Mouse (Mus musculus) lung, postnatal 0 days (tissue): ENCODE data around the gene Nod1. TPM values are rescaled to one million over a fixed set of nuclear protein-coding genes. Genes with fewer than 3 reads are reported as not detected.

Experiments
- ATAC-seq: fragments of 200-750 bp; cut with Nextera tagmentation; 2 replicates; pipeline ENCODE4 v1.8.0; 2017; ENCODE audit warnings: moderate library complexity
- DNase-seq: peaks from one replicate; pipeline ENCODE4 v3.0.0-alpha.2; 2016; ENCODE audit warnings: low spot score
- H3K27ac ChIP-seq: fragments of 300-500 bp; sonication (generic); 2 replicates; pipeline ENCODE4 v1.5.1; 2014; ENCODE audit warnings: antibody characterized with exemption, mild to moderate bottlenecking, low read length, mixed read lengths
- H3K27me3 ChIP-seq: fragments of 300-500 bp; sonication (generic); replicated peaks from 2 replicates; pipeline ENCODE4 v1.6.1; 2014; ENCODE audit warnings: low read length, mixed read lengths; ENCODE audit not compliant: insufficient read depth
- H3K36me3 ChIP-seq: fragments of 300-500 bp; sonication (generic); 2 replicates; pipeline ENCODE4 v1.6.1; 2014; ENCODE audit warnings: low read length, mixed read lengths; ENCODE audit not compliant: insufficient read depth
- H3K4me1 ChIP-seq: fragments of 300-500 bp; sonication (generic); 2 replicates; pipeline ENCODE4 v1.6.1; 2014; ENCODE audit warnings: antibody characterized with exemption, low read depth, low read length, mixed read lengths; ENCODE audit not compliant: insufficient read depth
- H3K4me2 ChIP-seq: fragments of 300-500 bp; sonication (generic); replicated peaks from 2 replicates; pipeline ENCODE4 v1.6.1; 2014; ENCODE audit warnings: low read depth, mild to moderate bottlenecking, low read length, moderate library complexity, mixed read lengths
- H3K4me3 ChIP-seq: fragments of 300-500 bp; sonication (generic); 2 replicates; pipeline ENCODE4 v1.5.1; 2014; ENCODE audit warnings: low read depth, low read length
- H3K9ac ChIP-seq: fragments of 300-500 bp; sonication (generic); replicated peaks from 2 replicates; pipeline ENCODE4 v1.6.1; 2014; ENCODE audit warnings: low read depth, mild to moderate bottlenecking
- H3K9me3 ChIP-seq: fragments of 300-500 bp; sonication (generic); 2 replicates; pipeline ENCODE4 v1.6.1; 2016; ENCODE audit warnings: low read length, mixed read lengths
- CTCF ChIP-seq: IDR thresholded peaks from 2 replicates; pipeline ENCODE4 v1.5.1; 2016; ENCODE audit warnings: antibody characterized with exemption, mild to moderate bottlenecking
- EP300 ChIP-seq: IDR thresholded peaks from 2 replicates; pipeline ENCODE4 v1.6.1; 2016; ENCODE audit warnings: antibody characterized with exemption, mild to moderate bottlenecking, control low read depth
- WGBS: fragments of 180-500 bp; shearing (Covaris S2); extraction: QIAGEN DNeasy Blood & Tissue Kit; methylation state at CpG from one replicate; pipeline ENCODE4 v1.1.7; 2014; 5-methylcytosine and 5-hydroxymethylcytosine counted together
- polyA plus RNA-seq: library from polyadenylated mRNA; unstranded; fragments of >200 nt; fragmentation: Nextera tagmentation; extraction: Ambion mirVana; gene quantifications from 2 replicates; pipeline ENCODE4 v1.2.1, GENCODE M21; 2015

Gene Nod1
- polyA plus RNA-seq, 1 experiment from 2014 or later = 12.7 TPM

- no peak overlapping the region for H3K4me3 ChIP-seq
- DNase-seq = no peak
- 51% methylated on average over 7 of the region's 7 CpGs for WGBS
- H3K9me3 ChIP-seq = no peaks in the 10 kb centered on the region
- peaks cover 5% of the 10 kb centered on the region; the same call in 1 of the 2 replicates for H3K4me1 ChIP-seq
- H3K4me2 ChIP-seq = no peak overlapping the region
- ATAC-seq = no peak
- no peak for TF ChIP-seq CTCF
- no peak for TF ChIP-seq EP300
- H3K27ac ChIP-seq = no peak overlapping the region
- H3K9ac ChIP-seq = no peak overlapping the region
- no peaks in the 10 kb centered on the region for H3K27me3 ChIP-seq
- peaks cover 4% of the 10 kb centered on the region; the same call in 1 of the 2 replicates for H3K36me3 ChIP-seq
Measured at GRCm38 (mm10) chr6:54940126-54940525, 32.3 kb downstream of the Nod1 start.

- H3K9ac ChIP-seq = no peak overlapping the region
- DNase-seq (peak; percentile 58), ATAC-seq (peak; percentile 75)
- no peak overlapping the region for H3K27ac ChIP-seq
- H3K36me3 ChIP-seq = peaks cover 4% of the 10 kb centered on the region; the same call in 1 of the 2 replicates
- TF ChIP-seq CTCF (no peak), EP300 (no peak)
- no peak overlapping the region for H3K4me2 ChIP-seq
- H3K4me3 ChIP-seq = no peak overlapping the region
- H3K9me3 ChIP-seq = no peaks in the 10 kb centered on the region
- H3K4me1 ChIP-seq = peaks cover 5% of the 10 kb centered on the region; the same call in 1 of the 2 replicates
- 37% methylated on average over 4 of the region's 4 CpGs for WGBS
- H3K27me3 ChIP-seq = no peaks in the 10 kb centered on the region
Measured at GRCm38 (mm10) chr6:54939631-54940030, 32.8 kb downstream of the Nod1 start.

GRCm38 (mm10) chr6:54936496-54936895 lies 35.9 kb downstream of the Nod1 start:
- no peak overlapping the region for H3K4me3 ChIP-seq
- H3K4me2 ChIP-seq = no peak overlapping the region
- H3K9me3 ChIP-seq = no peaks in the 10 kb centered on the region
- ATAC-seq (no peak), DNase-seq (no peak)
- 66% methylated on average over 2 of the region's 2 CpGs for WGBS
- H3K4me1 ChIP-seq = peaks cover 8% of the 10 kb centered on the region; the same call in 1 of the 2 replicates
- H3K27ac ChIP-seq = no peak overlapping the region
- no peaks in the 10 kb centered on the region; the same call in 1 of the 2 replicates for H3K36me3 ChIP-seq
- TF ChIP-seq CTCF = no peak
- no peak for TF ChIP-seq EP300
- H3K27me3 ChIP-seq = no peaks in the 10 kb centered on the region
- H3K9ac ChIP-seq = no peak overlapping the region

- Histone ChIP-seq H3K36me3 (no peaks in the 10 kb centered on the region; the same call in 1 of the 2 replicates), H3K4me3 (no peak overlapping the region), H3K4me1 (peaks cover 3% of the 10 kb centered on the region; the same call in 1 of the 2 replicates), H3K9me3 (no peaks in the 10 kb centered on the region), H3K4me2 (no peak overlapping the region), H3K27ac (no peak overlapping the region), H3K27me3 (no peaks in the 10 kb centered on the region), H3K9ac (no peak overlapping the region)
- TF ChIP-seq EP300 (no peak), CTCF (no peak)
- DNase-seq (no peak), ATAC-seq (no peak)
- 64% methylated on average over 5 of the region's 5 CpGs for WGBS
Measured at GRCm38 (mm10) chr6:54934930-54935329, 37.5 kb downstream of the Nod1 start.

GRCm38 (mm10) chr6:54934313-54934712 lies 38.1 kb downstream of the Nod1 start:
- Histone ChIP-seq H3K36me3 (no peaks in the 10 kb centered on the region; the same call in 1 of the 2 replicates), H3K4me1 (0 out of 2 replicates have a peak, but pooled peaks cover 3% of the 10 kb centered on the region), H3K27me3 (no peaks in the 10 kb centered on the region), H3K9ac (no peak overlapping the region), H3K9me3 (no peaks in the 10 kb centered on the region), H3K4me3 (no peak overlapping the region), H3K27ac (no peak overlapping the region), H3K4me2 (no peak overlapping the region)
- 85% methylated on average over 8 of the region's 8 CpGs for WGBS
- no peak for DNase-seq
- TF ChIP-seq CTCF = no peak
- TF ChIP-seq EP300 = no peak
- no peak for ATAC-seq

- TF ChIP-seq EP300 (peak; percentile 53), CTCF (no peak)
- Histone ChIP-seq H3K9me3 (no peaks in the 10 kb centered on the region), H3K27me3 (no peaks in the 10 kb centered on the region), H3K4me2 (no peak overlapping the region), H3K4me3 (no peak overlapping the region), H3K4me1 (0 out of 2 replicates have a peak, but pooled peaks cover 3% of the 10 kb centered on the region), H3K36me3 (peaks cover 2% of the 10 kb centered on the region; the same call in 1 of the 2 replicates), H3K9ac (no peak overlapping the region), H3K27ac (no peak overlapping the region)
- WGBS = 67% methylated on average over 3 of the region's 3 CpGs
- DNase-seq (peak; percentile 42), ATAC-seq (peak; percentile 43; the same call in 1 of the 2 replicates)
Measured at GRCm38 (mm10) chr6:54933866-54934265, 38.5 kb downstream of the Nod1 start.

GRCm38 (mm10) chr6:54933216-54933615 lies 39.2 kb downstream of the Nod1 start:
- Histone ChIP-seq H3K9ac (no peak overlapping the region), H3K4me1 (0 out of 2 replicates have a peak, but pooled peaks cover 3% of the 10 kb centered on the region), H3K27me3 (no peaks in the 10 kb centered on the region), H3K4me3 (no peak overlapping the region), H3K9me3 (no peaks in the 10 kb centered on the region), H3K36me3 (peaks cover 5% of the 10 kb centered on the region), H3K27ac (no peak overlapping the region), H3K4me2 (no peak overlapping the region)
- WGBS = 73% methylated on average over 5 of the region's 5 CpGs
- no peak for DNase-seq
- TF ChIP-seq EP300 (no peak), CTCF (no peak)
- no peak for ATAC-seq
